Mouse (Mus musculus): Measurements from ENCODE around the gene Zmynd11.

Zmynd11 gene

GRCm38 (mm10) chr13:9649894-9650293 lies 115.2 kb downstream of the Zmynd11 start:
- DNase-seq: no peak

GRCm38 (mm10) chr13:9648716-9649115 lies 116.4 kb downstream of the Zmynd11 start:
- DNase-seq: no peak

- peak; percentile 12 for DNase-seq
These were observed 127.2 kb downstream of the Zmynd11 start for GRCm38 (mm10) chr13:9637949-9638348.

GRCm38 (mm10) chr13:9636505-9636904 lies 128.6 kb downstream of the Zmynd11 start:
- peak; percentile 25 for DNase-seq

GRCm38 (mm10) chr13:9635951-9636350 lies 129.2 kb downstream of the Zmynd11 start:
- DNase-seq: no peak
